Mouse (Mus musculus): Measurements from ENCODE around the gene Wdr92. TPM values are rescaled to one million over a fixed set of nuclear protein-coding genes. Genes with fewer than 3 reads are reported as not detected.
A peak's percentile ranks its signal among the peaks of the same experiment; 100 is the strongest.

Wdr92 gene
- total RNA-seq (2021): 1 to 10 TPM; 6.5 to 7.4 TPM
- long read RNA-seq, experiment 1, transcript Wdr92-201 (8 exons, 2,002 nt): major isoform, 11 of 14 reads
- long read RNA-seq, experiment 1, partial matches to known transcripts: 0 of 14 reads
- long read RNA-seq, experiment 1, other reads (novel, unspliced or antisense): 3 of 14 reads
- long read RNA-seq, experiment 2, transcript Wdr92-201 (8 exons, 2,002 nt): major isoform, 8 of 11 reads
- long read RNA-seq, experiment 2, partial matches to known transcripts: 0 of 11 reads
- long read RNA-seq, experiment 2, other reads (novel, unspliced or antisense): 3 of 11 reads

DNA sequence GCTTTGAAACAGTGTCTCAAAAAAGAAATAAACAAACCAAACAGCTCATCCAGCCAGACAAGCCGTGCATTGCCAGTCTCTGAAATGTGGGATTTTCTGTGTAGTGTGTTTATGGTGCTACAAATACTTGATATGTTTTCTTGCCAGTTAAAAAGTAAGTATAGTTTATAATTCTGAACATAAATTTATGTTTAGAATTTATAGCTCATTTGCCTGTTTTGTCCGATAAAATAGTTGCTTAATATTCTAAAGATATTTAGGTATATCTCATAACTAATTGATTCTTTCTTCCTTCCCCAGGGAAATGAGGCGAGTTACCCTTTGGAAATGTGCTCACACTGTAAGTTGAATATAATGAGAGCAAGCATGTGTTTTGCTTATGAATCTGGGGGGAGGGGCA, at the start of gene Wdr92:
Gene Wdr92, plus strand, starts transcription at position 301 of the 400 bp plus-strand sequence.
- no peak for DNase-seq

DNA sequence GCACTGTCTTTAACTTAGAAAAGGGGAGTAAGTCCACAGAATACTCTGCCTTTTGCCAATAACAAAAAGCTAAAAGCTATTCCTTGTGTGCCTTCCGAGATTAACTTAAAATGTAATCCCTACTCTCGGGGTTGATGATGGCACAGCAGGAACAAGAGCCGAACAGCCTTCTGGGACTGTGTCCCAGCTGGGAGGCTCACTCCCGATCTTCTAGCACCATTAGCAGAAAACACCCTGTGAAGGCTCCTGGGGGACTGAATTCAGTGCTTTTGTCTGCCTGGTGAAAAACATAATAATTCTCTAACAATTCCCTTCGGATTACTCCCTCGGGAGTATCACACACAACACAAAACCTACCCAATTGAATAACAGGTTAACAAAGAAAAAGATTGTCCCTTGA, 46.3 kb upstream of the Wdr92 start:
- no peak for DNase-seq

DNA sequence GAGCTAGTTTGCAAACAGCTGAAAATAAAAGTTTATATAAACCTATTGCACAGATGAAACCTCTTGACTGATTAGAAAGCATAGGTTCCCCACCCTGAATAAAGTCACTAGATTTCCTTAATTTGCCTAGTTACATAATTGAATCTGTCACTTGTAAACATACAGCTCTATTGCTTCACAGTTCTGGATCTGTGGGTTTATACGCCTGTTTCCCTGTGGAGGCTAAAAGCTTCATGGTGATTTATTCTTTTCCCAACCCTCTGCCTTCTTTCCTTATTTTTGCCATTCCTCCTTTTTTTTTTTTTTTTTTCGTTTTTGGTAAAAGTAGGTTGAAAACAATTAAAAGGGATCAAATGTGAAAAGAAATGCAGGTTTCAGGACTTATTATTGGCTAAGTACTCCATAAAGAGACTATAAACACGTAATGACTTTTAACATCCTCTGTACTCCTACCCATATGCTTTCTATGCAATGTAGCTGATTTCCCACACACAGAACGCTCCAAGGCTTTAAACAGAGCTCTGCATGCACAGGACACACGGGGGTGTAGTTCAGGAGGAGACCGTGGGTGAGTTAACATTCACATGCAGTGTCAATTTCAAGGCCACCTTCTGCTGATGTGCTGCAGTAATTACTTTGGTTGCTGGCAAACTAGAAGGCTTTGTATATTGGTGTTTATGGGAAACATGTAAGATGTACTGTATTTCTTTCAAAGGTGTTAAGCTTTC, 43.4 kb upstream of the Wdr92 start:
- DNase-seq: no peak

DNA sequence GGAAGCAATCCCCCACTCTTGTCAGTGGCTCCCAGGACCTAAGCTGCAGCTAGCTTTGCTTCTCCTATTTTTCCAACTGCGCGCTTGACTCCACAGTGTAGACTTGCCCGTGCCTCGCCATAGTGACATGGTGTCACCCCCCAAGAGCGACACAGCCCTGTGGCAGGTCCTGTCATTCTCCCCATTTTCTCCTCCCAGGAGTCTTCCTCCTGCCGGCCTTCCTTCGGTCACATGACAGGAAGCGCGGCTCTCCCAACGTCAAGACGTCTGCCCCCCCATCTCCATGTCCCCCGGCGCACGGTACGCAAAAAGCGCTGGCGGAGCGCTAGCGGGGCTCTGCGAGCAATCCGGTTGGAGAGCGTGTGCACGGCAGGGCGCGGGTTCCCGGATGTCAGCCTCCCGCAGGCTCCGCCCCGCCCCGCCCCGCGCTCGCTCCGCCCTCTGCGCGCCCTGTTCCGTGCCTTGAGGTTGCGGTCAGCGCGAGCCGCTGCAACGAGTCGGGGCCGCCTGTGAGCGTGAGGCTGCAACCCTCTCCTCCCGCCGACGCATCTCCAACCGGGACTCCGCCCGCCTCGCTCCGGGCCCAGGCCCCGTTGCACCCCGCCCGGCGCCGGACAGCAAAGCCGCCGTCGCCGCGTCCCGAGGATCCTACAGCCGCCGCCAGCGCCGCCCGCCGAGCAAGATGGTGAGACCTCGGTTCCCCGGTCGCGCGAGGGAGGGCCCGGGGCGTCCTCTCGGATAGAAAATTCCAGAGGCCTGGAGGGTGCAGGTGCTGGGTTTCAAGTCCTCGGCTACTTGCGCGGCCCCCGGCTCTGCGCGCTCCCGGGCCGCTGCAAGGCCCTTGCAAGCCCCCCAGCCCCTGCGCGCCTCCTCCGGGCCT, 22.8 kb upstream of the Wdr92 start, which contains the start of gene Ppp3r1:
Gene Ppp3r1, plus strand, starts transcription at position 406 of the 880 bp plus-strand sequence.
- DNase-seq: peak; percentile 98

DNA sequence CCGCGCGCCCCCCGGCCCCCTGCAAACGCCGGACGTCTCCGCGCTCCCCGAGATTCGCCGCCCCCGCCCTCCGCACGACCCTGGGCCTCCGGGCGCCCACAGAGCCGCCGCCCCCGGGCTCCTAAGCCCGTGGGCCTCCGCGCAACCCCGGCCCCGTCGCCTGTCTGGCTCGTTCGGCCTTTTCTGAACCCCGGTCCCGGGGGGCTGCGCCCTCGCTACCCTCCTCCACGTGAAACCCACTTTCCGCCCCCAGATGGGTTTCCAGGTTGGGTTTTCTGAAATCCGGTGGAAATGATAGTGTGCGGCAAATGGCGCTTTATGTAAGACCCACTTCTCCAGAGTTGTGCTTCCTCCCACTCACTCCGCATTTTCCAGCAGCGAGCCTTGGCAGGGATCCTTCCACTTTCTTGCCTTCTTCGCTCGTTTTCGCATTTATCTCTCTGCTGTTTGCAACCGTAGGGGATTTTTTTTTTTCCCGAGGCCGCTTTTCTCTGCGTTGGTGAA, 22.1 kb upstream of the Wdr92 start:
- peak; percentile 47 for DNase-seq

DNA sequence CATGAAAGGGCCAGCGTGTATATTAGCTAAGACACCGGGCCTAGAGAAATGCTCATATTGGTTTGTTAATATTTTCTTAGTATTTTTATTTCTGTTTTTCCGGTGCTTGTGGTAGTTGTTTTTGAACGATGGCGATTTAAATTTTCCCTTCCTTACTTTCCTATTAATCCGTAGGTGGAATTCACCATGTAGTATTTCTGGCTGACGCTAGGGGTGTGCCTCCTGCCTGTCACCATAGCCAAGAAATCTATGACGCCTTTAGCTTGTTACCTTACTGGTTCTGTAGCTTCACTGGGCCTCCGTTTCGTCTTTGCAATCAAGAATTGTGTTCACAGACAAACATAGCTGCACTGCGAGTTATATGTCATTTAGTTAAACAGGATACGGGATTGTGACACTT, 21.7 kb upstream of the Wdr92 start:
- DNase-seq: peak; percentile 19

DNA sequence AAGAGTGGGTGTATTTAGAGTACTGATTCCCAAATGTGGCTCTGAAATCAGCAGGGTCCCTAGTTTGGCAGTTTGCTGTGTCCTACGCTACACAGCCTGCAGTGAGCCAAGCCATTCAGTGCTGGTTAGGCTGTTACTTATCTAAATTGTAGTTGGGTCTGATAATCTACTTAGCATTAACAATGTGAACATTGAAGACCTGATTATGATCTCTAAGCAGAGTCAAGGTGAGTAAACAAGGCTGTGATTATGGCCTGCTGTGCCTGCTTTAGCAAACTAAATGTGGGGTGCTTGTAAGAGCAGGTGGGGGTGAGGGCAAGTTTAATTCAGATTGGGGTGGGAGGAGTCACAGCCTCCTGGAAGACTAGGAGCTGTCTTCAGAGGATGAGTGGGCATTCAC, 18.0 kb upstream of the Wdr92 start:
- no peak for DNase-seq

DNA sequence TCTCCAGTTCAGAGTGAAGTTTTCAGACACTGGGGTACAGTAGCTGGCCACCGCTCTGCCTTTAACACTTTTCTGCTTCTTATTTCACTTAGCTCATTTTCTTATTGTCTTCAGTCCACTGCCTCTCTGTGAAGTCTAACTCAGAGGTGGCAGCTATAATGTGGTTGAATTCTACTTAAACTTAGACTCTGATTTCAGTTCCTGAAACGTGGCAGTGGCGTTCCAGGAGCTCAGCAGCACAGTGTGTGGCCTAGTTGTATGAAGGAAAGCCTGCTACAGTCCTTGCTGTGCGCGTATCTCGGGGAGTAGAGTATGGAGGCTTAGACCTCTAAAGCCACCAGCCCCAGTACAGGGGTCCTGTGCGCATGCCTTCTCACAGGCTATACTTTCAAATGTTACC, 15.3 kb upstream of the Wdr92 start:
- no peak for DNase-seq

DNA sequence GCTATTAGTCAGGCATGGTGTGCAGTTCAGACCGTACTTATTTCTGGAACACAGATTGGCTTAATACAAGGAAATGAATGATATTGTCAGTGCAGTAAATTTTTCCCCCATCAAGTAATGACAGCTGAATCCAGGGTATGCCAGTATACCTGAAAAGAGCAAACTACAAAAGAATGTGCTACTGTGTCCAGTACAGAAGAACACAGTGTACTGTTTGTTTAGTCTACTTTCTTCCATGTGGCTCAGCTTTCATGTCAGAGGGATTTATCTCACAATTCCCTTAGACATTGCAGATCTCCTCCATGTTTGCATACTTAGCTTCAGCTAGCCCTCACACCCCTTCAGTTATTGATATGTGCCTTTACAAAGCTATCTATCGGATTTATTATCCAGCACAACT, 12.6 kb upstream of the Wdr92 start:
- no peak for DNase-seq

DNA sequence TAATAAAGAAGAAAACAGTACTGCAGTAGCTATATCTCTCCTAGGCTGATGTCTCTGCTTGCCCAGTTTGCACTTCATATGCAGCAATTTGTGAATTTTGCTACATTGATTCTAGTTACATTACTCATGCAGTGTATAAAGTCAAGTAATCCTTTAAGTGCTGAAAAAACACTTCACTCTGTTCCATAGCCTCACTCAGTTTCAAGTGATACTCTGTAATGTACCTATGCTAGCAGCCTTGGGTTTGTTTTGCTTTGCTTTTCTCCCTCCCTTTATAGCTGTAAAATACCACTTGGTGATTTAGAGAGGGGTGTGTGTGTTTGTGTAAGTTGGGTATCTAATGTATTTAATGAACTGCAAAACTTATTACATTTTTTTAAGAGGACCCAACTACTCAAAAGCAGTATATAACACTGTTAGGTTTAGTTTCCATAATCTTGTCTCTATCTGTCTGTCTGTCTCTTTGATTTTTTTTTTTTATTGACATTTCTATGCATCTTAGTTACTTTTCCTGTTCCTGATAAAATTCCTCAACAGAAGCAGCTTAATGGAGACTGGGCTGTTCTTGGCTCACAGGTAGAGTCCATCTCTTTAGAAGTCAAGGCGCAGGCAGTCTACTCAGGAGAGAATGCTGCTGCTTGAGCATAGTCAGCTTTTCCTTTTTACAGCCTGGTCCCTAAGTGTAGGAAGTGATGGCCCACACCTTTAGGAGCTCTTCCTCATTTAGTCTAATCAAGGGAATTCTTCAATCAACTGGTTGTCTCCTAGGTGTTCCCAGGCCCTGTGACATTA, 10.8 kb upstream of the Wdr92 start:
- DNase-seq: no peak

DNA sequence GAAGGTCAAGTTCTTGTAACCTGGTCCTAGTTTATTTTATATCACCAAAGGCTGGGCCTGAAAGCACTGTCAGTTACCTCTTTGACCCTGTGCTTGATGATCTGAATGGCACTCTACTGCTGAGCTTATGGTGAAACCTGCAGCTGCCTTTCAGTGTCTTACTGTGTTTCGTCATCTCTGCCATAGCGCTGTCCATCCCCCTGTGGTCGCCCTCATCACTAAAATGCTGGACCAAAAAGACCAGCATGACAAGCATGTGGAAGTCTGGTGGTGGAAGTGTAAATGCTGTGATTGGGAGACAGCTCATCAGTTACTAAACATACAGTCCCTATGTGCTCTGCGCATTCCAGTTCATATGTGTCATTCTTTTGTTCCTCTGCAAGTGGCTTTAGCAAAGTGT, 9.6 kb upstream of the Wdr92 start:
- no peak for DNase-seq

DNA sequence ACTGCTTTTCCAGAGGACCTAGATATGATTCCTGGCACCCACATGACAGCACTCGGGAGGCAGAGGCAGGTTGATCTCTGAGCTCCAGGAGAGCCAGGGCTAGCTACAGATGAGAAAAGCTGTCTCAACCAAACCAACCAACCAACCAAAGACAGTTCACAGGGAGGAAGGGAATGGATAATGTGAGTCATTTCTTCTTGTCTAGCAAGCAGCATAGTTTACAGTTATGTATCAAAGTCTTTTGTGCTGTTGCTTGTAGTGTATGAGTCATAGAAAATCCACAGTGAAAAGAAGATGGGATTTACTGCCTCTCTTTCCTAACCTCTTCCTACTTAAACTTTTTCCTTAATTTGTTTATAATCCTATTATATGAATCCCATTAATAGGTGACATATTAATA, 5.3 kb upstream of the Wdr92 start:
- DNase-seq: no peak

DNA sequence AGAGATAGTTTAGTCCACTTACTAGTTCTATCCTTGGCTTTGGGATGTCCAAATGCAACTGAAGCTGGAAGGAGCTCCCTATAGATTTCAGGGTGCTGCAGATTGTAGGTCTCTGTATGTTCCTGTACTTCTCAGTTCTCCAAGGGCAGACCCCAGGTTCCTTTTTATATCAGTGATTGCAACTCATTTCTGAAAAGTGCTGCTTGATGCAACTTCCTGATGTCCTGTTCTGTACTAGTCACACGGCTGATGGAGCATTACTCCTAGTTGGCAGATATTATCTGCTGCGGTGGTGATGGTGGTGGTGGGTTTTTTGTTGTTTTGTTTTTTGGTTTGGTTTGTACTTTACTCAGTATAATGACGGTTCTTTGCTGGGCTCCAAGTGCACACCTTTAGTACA, 1.2 kb upstream of the Wdr92 start:
- no peak for DNase-seq

DNA sequence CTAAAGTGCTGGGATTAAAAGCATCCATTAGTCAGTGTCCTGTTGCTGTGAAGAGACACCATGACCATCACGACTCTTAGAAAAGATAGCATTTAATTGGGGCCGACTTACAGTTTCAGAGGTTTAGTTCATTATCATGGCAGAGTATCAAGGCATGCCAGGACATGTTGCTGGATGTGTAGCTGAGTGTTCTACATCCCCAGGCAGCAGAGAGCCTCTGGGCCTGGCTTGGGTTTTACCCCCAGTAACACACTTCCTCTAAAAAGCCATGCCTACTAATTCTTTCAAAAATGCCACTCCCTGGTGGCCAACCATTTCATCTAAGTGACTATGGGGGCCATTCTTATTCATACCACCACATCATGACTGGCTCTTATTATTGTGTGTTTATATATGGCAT, 1.3 kb downstream of the Wdr92 start:
- no peak for DNase-seq

DNA sequence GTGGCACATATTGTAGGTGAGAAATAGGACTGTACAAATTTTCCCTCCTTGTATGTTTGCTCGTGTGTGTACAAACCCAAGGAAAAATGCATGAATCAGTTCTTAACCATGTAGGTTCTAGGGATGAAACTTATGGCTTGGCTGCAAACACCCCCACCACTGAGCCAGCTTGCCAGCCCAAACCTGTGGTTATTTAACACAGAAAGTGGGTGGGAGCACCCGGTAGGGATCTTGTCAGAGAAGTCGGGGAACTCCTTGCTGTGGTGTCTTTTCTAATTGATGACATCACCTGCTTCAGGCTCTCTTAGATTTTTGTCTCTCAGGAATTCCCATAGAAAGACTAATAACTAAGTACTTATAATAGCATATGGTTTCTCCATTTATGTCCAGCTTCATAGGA, 5.7 kb downstream of the Wdr92 start:
- DNase-seq: no peak

DNA sequence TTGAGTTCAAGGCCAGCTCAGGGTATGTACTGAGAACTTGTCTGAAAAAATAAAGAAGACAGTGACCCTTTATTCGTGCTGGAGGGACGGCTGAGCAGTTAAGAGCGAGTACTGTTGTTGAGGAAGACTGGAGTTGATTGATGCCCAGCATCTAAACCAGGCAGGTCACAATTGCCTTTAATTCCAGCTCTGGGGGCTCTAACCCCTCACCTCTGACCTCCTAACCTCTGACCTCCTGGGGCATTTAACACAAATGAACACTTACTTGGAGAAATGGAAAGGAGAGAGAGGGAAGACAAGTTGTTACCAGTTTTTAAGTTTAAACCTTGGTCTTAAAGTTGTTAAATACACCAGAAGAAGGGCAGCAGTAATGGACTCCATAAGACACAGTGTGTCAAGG, 6.9 kb downstream of the Wdr92 start:
- DNase-seq: no peak

DNA sequence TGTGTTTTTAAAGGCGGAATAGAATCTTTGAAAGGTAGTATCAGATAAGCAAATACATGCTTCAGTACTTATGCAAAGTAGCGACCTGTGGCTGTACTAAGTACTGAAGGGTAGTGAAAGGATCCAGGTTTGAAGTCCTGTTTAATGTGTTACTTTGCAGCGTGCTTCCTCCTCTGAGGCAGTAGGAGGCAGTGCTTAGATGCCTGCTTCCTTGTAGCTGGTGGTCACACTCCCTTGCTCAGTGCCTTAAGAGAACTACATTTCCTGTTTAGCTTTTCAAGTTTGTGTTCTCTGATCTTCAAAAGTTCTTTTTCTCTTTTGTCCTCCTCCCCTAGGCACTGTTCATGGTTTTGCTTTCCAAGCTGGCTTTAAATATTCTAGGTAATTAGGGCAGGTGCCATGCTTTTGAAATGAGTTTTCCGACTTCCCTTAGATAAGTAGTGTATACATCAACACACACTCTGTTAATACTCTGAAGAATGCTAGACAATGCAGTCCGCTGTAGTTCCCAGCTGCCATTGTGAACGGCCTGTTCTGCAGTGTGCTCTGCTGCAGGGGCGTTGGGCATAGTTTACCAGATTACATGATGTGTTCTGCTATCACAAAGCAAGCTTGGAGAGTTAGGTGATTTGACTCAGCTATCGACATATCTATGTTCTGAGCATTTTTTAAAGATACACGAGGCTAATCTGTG, 10.4 kb downstream of the Wdr92 start:
- no peak for DNase-seq

DNA sequence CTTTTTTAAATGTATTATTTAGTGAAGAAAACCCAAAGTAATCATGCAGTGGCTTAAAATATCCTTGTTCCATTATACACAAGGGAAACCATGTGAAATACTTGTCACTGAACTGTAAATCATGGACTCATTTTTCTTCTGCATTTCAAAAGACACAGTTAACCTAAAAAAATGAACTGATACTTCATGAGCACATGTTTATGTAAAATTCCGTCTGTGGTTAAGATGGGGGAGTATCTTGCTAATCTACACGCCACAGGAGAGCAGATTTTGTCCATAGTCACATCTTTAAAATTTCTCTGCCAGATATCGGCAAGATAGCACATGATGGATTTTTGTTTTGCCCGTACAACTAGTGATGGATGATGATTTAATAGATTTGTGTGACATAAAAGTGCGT, 17.3 kb downstream of the Wdr92 start:
- DNase-seq: no peak

DNA sequence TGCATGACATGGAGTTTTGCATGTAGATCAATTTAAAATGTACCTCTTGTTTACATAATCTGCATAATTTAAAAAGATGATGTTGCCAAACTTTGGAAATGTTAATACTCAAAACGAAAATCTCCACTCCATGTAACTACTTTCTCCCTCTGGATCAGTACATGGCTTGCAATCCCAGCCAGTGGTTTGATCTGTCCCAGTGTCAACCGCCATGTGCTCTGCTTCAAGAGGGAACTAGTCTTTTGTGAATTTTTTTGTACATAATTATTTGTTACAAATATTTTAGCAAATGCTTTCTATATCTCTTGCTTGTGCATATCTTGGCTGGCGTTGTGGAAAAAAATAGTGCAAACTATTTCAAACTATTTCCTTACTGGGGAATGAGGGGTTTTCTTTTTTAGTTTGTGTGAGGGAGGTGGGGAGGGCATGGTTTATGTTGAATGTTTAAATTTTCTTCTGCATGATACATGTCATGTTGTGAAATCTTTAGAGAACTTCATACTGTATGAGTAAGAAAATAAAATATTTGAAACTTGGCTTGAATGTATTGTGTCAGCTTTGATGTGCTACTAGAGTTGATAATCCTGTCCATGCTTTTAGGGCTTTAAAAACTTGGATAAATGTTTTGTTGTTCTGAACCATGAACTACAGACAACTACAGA, 18.1 kb downstream of the Wdr92 start:
- DNase-seq: no peak

DNA sequence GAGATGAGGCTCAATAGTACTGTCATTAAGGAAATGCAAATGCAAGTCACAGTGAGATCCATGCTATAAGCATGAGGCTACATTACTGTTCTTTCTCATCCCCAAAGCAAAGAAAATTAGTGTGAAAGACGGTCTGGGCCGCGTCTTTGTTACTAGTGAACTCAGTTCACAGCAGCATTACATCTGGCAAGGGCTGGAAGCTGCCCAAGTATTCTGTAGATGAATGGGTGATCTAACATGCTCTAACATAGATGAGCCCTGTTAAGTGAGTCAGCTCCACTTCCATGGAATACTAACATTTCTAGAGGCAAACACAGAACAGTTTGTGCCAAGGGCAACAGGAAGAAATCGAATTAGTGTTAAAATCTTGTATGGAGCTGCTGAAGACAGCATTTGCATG, 19.0 kb downstream of the Wdr92 start:
- DNase-seq: no peak

DNA sequence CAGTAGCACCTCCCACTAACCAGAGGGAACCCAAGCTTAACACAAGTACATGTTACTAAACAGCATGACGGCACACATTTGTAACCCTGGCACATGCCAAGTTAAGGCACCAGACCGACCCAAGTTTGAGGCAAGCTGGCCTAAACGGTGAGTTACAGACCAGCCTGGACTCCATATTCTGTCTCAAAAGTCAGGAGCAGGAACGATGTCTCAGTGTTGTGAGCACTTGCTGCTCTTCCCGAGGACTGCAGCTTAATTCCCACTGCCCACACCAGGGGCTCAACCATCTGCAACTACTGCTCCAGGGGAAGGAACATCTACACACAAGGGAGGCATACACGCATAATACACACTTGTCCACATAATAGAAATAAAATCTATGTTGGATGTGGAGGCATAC, 20.6 kb downstream of the Wdr92 start:
- no peak for DNase-seq
